Mouse (Mus musculus) forebrain, embryonic 15.5 days (tissue): ENCODE data around the gene Olfml2a. TPM values are rescaled to one million over a fixed set of nuclear protein-coding genes. Genes with fewer than 3 reads are reported as not detected.
A peak's percentile ranks its signal among the peaks of the same experiment; 100 is the strongest.

Experiments used
- ATAC-seq: fragments of 200-750 bp; cut with Nextera tagmentation; replicated peaks from 2 replicates; pipeline ENCODE4 v1.8.0; 2017; ENCODE audit warnings: mild to moderate bottlenecking, moderate TSS enrichment, moderate library complexity
- H3K27ac ChIP-seq: fragments of 300-500 bp; sonication (generic); replicated peaks from 2 replicates; pipeline ENCODE4 v1.5.1; 2015; ENCODE audit warnings: mild to moderate bottlenecking, inconsistent platforms
- H3K27me3 ChIP-seq: fragments of 300-500 bp; sonication (generic); 2 replicates; pipeline ENCODE4 v1.6.1; 2015; ENCODE audit warnings: inconsistent platforms
- H3K36me3 ChIP-seq: fragments of 300-500 bp; sonication (generic); 2 replicates; pipeline ENCODE4 v1.6.1; 2015; ENCODE audit warnings: mild to moderate bottlenecking, inconsistent platforms
- H3K4me1 ChIP-seq: fragments of 300-500 bp; sonication (generic); 2 replicates; pipeline ENCODE4 v1.6.1; 2015; ENCODE audit warnings: inconsistent platforms
- H3K4me2 ChIP-seq: fragments of 300-500 bp; sonication (generic); replicated peaks from 2 replicates; pipeline ENCODE4 v1.6.1; 2015; ENCODE audit warnings: mild to moderate bottlenecking, inconsistent platforms
- H3K4me3 ChIP-seq: fragments of 300-500 bp; sonication (generic); 2 replicates; pipeline ENCODE4 v1.5.1; 2015; ENCODE audit warnings: mild to moderate bottlenecking, inconsistent platforms
- H3K9ac ChIP-seq: fragments of 300-500 bp; sonication (generic); replicated peaks from 2 replicates; pipeline ENCODE4 v1.6.1; 2015; ENCODE audit warnings: mild to moderate bottlenecking, inconsistent platforms
- H3K9me3 ChIP-seq: fragments of 300-500 bp; sonication (generic); 2 replicates; pipeline ENCODE4 v1.6.1; 2016; ENCODE audit warnings: inconsistent platforms
- WGBS: fragments of 180-500 bp; shearing (Covaris S2); methylation state at CpG from one replicate; pipeline ENCODE4 v1.1.7; 2015; ENCODE audit warnings: mixed read lengths; 5-methylcytosine and 5-hydroxymethylcytosine counted together
- polyA plus RNA-seq: library from polyadenylated mRNA; unstranded; fragments of >200 nt; fragmentation: Nextera tagmentation; extraction: Ambion mirVana; gene quantifications from 2 replicates; pipeline ENCODE4 v1.2.1, GENCODE M21; 2015

Gene Olfml2a
- polyA plus RNA-seq, 1 experiment from 2014 or later, result 1.7 TPM

DNA sequence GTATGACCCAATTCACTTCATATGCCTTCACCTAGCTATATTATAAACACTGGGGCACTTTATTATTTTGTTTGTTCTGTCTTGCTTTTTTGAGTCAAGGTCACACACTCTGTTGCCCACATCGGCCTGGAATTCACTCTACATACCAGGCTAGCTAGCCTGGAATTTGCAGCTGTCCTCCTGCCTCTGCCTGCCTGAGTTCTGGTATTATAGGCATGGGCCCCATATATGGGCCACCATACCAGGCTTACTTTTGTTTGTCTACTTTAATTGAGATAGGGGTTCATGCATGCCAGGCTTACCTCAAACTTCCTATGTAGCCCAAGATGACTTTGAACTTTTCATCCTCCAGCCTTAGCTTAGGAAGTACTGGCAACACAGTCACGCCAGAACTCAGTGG lies 10.1 kb downstream of the Olfml2a start:
- 87% methylated on average over 2 of the region's 2 CpGs for WGBS
- Histone ChIP-seq H3K4me1 (no peaks in the 10 kb centered on the region), H3K27ac (no peak overlapping the region), H3K27me3 (no peaks in the 10 kb centered on the region), H3K36me3 (no peaks in the 10 kb centered on the region), H3K4me2 (no peak overlapping the region), H3K9me3 (no peaks in the 10 kb centered on the region), H3K9ac (no peak overlapping the region), H3K4me3 (no peak overlapping the region)
- no peak for ATAC-seq

DNA sequence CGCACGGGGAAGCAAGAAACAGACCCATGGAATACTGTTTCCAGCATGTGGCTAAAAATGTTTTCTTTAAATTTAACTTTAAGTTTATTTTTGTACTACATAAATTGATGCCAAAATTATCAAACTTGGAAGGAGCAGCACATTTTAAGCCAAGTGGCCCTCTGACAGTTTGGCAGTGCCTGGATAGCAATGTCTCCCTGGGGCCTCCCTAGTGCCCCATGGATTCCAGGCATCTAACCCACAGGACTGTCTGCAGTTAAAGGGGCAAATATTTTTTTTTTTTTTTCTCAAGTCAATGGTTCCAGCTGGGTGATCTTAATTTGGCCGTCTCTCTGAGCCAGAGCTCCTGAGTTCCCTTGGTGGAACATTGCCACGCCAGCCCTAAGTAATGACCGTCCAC lies 11.4 kb downstream of the Olfml2a start:
- no peak for ATAC-seq
- 85% methylated on average over 5 of the region's 5 CpGs for WGBS

DNA sequence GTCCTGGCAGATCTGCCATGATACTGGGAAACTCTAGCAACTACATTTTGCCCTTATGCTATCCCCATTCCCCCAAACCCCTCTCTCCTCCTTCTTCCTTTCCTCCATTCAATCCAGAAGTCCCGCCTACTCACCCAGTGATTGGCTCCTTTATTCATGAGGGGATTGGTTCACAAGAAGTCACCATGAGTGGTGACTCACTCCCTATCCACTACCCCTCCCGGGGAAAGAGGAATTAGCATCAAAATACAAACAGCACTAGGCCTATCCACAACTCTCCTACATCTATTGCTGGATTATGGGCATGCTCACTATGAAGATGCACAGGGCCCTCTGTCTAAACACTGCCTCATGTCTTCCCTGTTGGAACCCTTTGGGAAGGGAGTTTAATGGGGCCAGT lies 12.2 kb downstream of the Olfml2a start:
- Histone ChIP-seq H3K9ac (no peak overlapping the region), H3K27ac (no peak overlapping the region), H3K9me3 (no peaks in the 10 kb centered on the region), H3K4me1 (no peaks in the 10 kb centered on the region), H3K4me3 (no peak overlapping the region), H3K27me3 (no peaks in the 10 kb centered on the region), H3K4me2 (no peak overlapping the region), H3K36me3 (no peaks in the 10 kb centered on the region)
- WGBS, result 47% methylated on average over 2 of the region's 2 CpGs
- no peak for ATAC-seq

More for the DNA sequence above, 11.4 kb downstream of the Olfml2a start:
- Histone ChIP-seq H3K9ac (no peak overlapping the region), H3K27ac (no peak overlapping the region), H3K9me3 (no peaks in the 10 kb centered on the region), H3K36me3 (no peaks in the 10 kb centered on the region), H3K4me2 (no peak overlapping the region), H3K4me3 (no peak overlapping the region), H3K27me3 (no peaks in the 10 kb centered on the region), H3K4me1 (no peaks in the 10 kb centered on the region)

DNA sequence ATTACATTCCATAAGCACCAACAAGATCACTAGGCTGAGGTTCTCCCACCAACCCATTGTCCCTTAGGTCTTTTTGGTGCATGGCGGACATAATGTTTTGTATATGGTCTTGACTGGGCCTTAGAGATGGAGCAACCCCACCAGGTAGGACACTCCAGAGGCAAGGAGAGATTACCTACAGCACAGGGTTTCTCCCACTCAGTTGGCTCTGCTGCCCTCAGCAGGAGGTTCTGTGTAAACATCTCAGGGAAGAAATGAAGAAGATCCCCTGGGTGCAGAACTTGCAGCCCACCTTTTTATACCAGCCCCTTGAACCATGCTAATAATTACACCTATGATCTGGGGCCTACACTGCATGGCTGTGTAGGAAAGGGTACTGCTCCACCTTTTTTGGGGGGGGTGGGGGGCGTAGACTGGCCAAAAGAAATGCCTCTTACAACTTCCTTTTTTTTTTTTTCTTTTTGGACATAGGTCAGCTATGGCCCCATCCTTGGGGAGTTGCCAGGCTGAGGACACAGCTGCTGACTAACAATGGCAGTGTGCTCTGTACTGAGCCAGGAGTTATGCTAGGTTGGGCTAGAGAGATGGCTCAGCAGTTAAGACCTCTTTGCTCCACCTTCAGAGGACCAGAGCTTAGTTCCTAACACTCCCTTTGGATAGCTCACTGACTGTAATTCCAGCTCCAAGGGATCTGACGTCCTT lies 12.8 kb downstream of the Olfml2a start:
- no peak overlapping the region for H3K4me2 ChIP-seq
- no peaks in the 10 kb centered on the region for H3K9me3 ChIP-seq
- no peaks in the 10 kb centered on the region for H3K36me3 ChIP-seq
- 77% methylated on average over 3 of the region's 3 CpGs for WGBS
- H3K4me3 ChIP-seq, result no peak overlapping the region
- H3K4me1 ChIP-seq, result no peaks in the 10 kb centered on the region
- ATAC-seq, result no peak
- H3K27me3 ChIP-seq, result no peaks in the 10 kb centered on the region
- no peak overlapping the region for H3K27ac ChIP-seq
- H3K9ac ChIP-seq, result no peak overlapping the region

DNA sequence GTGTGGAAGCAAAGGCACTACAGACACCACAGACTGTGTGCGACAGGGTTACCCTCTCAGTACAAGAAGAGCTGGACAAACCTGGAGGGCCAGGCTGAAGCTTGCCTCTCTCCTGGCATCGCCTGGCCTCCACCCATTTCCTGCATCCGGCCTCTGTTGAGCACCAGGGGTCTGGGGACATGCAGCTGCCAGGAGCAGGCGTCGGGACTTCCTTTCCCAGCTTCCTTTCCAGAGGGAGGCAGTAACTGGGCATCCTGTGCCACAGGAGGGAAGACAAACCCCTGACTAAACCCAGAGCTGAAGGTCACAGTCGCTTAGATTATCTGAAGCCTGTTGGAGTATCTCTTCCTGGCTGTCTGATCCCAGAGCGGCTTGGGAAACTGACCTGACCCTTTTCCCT lies 15.8 kb downstream of the Olfml2a start:
- WGBS, result 78% methylated on average over 7 of the region's 7 CpGs
- ATAC-seq, result no peak
- Histone ChIP-seq H3K27ac (no peak overlapping the region), H3K9ac (no peak overlapping the region), H3K4me3 (no peak overlapping the region), H3K27me3 (no peaks in the 10 kb centered on the region), H3K36me3 (no peaks in the 10 kb centered on the region), H3K9me3 (no peaks in the 10 kb centered on the region), H3K4me1 (peaks cover 15% of the 10 kb centered on the region), H3K4me2 (no peak overlapping the region)

DNA sequence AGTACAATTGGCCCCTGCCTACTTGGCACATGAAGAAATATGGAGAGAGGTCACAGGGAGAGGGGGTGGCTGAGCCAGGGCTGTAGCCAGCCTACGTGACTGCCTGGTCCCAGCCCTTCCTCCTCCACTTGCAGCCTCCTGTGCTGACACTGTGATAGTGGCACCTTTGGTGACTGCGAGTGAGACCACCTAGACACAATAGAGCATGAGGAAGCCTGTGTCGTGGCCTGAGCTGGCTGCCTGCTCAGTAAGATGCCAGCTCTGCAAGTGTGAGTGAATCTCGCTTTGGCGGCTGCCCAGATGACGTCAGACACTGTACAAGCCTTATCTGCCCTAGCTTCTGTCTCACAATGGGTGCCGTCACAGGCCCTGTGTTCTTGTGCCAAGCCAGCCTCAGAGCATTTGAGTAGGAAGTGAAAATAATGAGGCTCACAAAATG lies 18.5 kb downstream of the Olfml2a start:
- no peak overlapping the region for H3K9ac ChIP-seq
- no peaks in the 10 kb centered on the region for H3K27me3 ChIP-seq
- peaks cover 15% of the 10 kb centered on the region for H3K4me1 ChIP-seq
- H3K27ac ChIP-seq, result peak overlapping the region; percentile 20; the same call in 1 of the 2 replicates
- H3K4me3 ChIP-seq, result no peak overlapping the region
- peak; percentile 95 for ATAC-seq
- H3K4me2 ChIP-seq, result peak overlapping the region; percentile 10; the same call in 1 of the 2 replicates
- H3K9me3 ChIP-seq, result no peaks in the 10 kb centered on the region
- H3K36me3 ChIP-seq, result no peaks in the 10 kb centered on the region
- 27% methylated on average over 7 of the region's 7 CpGs for whole genome bisulfite sequencing

DNA sequence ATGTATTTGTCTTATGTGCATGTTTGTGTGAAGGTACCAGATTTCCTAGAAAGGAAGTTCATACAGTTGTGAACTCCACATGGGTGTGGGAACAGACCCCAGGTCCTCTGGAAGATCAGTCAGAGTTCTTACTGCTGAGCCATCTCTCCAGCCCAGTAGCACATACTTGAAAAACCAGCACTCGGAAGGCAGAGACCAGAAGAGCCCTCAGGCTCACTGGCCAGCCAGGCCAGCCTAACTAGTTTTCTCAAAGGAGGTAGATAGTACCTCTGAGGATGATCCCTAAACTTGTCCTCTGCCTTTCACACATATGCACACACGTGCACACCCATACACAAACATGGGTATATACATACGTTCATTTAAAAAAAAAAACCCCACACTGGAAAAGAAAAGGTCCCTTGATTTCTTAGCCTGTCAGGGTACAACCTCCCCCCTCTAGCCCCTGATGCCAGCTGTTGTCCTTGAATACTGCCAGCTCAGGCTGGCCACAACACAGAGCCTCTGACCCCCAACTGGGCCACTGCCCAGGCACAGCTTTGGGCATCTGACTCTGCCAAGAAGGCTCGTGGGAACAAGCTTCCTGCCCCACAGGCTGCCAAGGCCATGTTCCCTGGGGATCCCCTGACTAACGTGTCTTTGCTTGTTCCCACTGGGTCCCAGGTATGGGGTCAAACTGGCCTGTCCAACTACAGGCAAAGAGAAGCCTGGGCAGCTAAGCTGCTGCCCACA lies 21.5 kb downstream of the Olfml2a start:
- H3K4me3 ChIP-seq, result no peak overlapping the region
- H3K27ac ChIP-seq, result no peak overlapping the region
- ATAC-seq, result no peak
- peaks cover 15% of the 10 kb centered on the region for H3K4me1 ChIP-seq
- no peaks in the 10 kb centered on the region for H3K36me3 ChIP-seq
- H3K9ac ChIP-seq, result no peak overlapping the region
- H3K9me3 ChIP-seq, result no peaks in the 10 kb centered on the region
- H3K27me3 ChIP-seq, result no peaks in the 10 kb centered on the region
- no peak overlapping the region for H3K4me2 ChIP-seq
- WGBS, result 62% methylated on average over 5 of the region's 5 CpGs

DNA sequence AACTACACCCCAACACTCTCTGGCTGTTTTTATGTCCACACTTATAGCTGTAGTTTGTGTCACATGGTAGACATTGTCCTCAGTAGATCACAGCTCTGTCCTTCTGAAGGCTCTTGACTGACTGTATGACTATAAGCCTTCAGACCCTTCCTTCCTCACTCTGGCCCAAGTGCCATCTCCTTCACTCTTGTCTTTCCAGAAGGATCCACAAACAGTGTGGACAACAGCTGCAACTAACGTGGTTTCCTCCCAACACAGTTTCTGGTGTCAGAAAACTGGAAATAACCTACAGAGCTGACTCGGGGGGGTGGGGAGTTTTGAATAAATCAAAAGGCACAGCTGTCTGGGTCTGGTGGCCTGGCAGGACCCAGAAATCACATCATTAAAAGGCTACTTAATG lies 24.3 kb downstream of the Olfml2a start:
- no peaks in the 10 kb centered on the region for H3K27me3 ChIP-seq
- WGBS, result 74% methylated on average over 2 of the region's 2 CpGs
- no peak overlapping the region for H3K9ac ChIP-seq
- H3K27ac ChIP-seq, result no peak overlapping the region
- H3K9me3 ChIP-seq, result no peaks in the 10 kb centered on the region
- no peak overlapping the region for H3K4me2 ChIP-seq
- H3K4me3 ChIP-seq, result no peak overlapping the region
- H3K36me3 ChIP-seq, result no peaks in the 10 kb centered on the region
- no peak for ATAC-seq
- H3K4me1 ChIP-seq, result peaks cover 4% of the 10 kb centered on the region

DNA sequence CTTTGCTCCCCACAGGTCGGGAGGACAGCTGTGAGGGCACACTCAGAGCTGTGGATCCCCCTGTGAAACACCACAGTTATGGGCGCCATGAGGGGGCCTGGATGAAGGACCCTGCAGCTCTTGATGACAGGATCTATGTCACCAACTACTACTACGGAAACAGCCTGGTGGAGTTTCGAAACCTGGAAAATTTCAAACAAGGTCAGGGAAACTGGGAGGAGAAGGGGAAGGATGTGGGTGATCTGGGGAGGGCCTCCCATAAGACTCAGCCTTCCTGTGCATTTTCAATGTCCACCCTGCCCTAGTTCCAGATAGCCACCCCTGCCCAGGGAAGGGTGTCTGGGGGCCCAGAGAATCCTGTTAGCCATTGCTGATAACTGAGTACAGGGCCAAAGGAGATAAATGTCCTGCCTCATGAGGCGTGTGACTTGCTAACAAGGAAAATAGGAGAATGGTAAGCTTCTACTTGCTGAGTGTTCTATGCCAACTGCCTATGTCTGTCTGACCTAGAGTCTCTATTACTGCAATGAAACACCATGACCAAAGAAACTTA lies 26.0 kb downstream of the Olfml2a start:
- 92% methylated on average over 5 of the region's 5 CpGs for WGBS
- Histone ChIP-seq H3K4me3 (no peak overlapping the region), H3K4me1 (no peaks in the 10 kb centered on the region), H3K27ac (no peak overlapping the region), H3K36me3 (no peaks in the 10 kb centered on the region), H3K9ac (no peak overlapping the region), H3K9me3 (no peaks in the 10 kb centered on the region), H3K4me2 (no peak overlapping the region), H3K27me3 (no peaks in the 10 kb centered on the region)
- no peak for ATAC-seq

- H3K36me3 ChIP-seq, result no peaks in the 10 kb centered on the region
- H3K27ac ChIP-seq, result no peak overlapping the region
- H3K4me2 ChIP-seq, result no peak overlapping the region
- H3K27me3 ChIP-seq, result no peaks in the 10 kb centered on the region
- H3K4me1 ChIP-seq, result no peaks in the 10 kb centered on the region
- H3K9ac ChIP-seq, result no peak overlapping the region
- WGBS, result 55% methylated on average over 4 of the region's 4 CpGs
- H3K9me3 ChIP-seq, result no peaks in the 10 kb centered on the region
- no peak for ATAC-seq
- no peak overlapping the region for H3K4me3 ChIP-seq
Measured at GRCm38 (mm10) chr2:38964198-38964597, 32.4 kb downstream of the Olfml2a start.

DNA sequence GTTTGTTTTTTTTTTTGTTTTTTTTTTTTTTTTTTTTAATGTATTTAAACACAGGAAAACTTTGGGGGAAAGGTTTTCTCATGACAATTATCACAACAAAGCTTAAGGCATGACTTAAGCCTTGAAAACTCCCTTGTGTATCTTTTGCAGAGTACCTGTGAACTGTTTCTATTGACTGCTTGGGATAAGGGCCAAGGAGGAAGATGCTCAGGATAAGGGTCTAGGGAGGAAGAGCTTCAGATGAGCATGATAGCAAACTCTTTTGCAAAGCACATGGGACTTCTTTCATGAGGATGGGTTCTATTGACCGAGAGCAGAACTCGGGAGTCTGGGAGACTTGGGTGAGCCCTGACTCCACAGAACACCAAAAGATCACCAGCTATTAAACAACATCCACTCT lies 37.9 kb downstream of the Olfml2a start:
- Histone ChIP-seq H3K9ac (no peak overlapping the region), H3K9me3 (no peaks in the 10 kb centered on the region), H3K27ac (no peak overlapping the region), H3K4me2 (no peak overlapping the region), H3K4me3 (no peak overlapping the region), H3K4me1 (no peaks in the 10 kb centered on the region), H3K27me3 (no peaks in the 10 kb centered on the region), H3K36me3 (no peaks in the 10 kb centered on the region)
- ATAC-seq, result no peak
- WGBS, result 93% methylated on average over 2 of the region's 2 CpGs

DNA sequence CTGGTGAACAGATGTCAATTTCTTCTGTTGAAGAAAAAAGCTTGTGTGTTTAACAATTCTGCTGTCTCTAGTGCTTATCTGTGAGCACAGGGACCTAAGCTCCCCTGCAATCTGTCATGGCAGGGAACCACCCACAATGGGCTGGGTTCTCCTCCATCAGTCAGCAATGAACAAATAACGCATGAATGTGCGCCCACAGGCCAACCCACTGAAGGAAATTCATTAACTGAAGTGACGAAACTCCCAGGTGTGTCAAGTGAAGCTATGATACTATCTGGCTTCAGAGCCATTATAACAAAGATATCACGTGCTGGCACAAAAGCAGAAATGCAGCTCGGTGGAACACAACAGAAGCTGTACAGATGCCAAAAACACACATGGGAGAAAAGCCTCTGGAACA lies 38.3 kb downstream of the Olfml2a start:
- H3K36me3 ChIP-seq, result no peaks in the 10 kb centered on the region
- no peak overlapping the region for H3K4me3 ChIP-seq
- no peak for ATAC-seq
- no peak overlapping the region for H3K4me2 ChIP-seq
- no peaks in the 10 kb centered on the region for H3K9me3 ChIP-seq
- no peaks in the 10 kb centered on the region for H3K27me3 ChIP-seq
- no peaks in the 10 kb centered on the region for H3K4me1 ChIP-seq
- H3K9ac ChIP-seq, result no peak overlapping the region
- 86% methylated on average over 5 of the region's 5 CpGs for WGBS
- no peak overlapping the region for H3K27ac ChIP-seq
